Comparison of ENCODE assay signal across 15 mouse cellular contexts in the genomic region with DNA sequence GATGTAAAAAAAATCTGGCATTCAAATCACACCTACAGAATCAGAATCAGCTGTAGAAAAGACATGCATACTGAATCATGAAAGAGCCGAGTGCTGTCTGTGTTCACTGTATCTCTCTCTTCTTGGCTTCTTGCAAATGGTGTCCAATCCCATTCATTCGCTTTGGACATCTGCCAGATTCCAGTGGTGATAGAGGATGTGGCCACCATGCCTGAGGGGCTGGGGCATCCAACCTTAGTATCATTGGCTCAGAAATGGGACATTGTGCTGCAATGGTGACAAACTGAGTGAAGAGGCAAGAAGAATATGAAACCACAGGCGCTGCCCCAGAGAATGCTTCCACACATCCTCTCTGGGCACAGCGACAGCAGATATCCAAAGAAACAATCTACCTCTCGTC.
DNase-seq lines count a peak whose midpoint lies in the region.
"Had no signal": no experiment of that assay in that cellular context is flagged by ENCODE, and none has a peak within 500 bp of the region (broad histone marks: within the 10 kb centered on the region; RNA-seq: fewer than 3 reads in every experiment).

No protein-coding gene starts in this region.

- DNase-seq in cerebellum, postnatal 14 days = peak; percentile 2 to 7
- DNase-seq in cerebellum, postnatal 25 days = no peak
- peak; percentile 15 for DNase-seq in left cerebral cortex, postnatal 4 days
- no peak for DNase-seq in left cerebral cortex, adult 8-10 months (ENCODE audit: low spot score in 2 of 2)
- DNase-seq in retina, postnatal 1 day = peak; percentile 2
- no peak for DNase-seq in retina, embryonic 14.5 days (ENCODE audit: low spot score)
- DNase-seq in thymus, postnatal 14 days = no peak
- DNase-seq: adrenal gland, adult 2 months; adrenal gland, postnatal 25 days; cerebellum, adult 11 months; cerebellum, adult 9-11 months; forebrain, postnatal 0 days; gastrocnemius, postnatal 36 days; heart, adult 11 months; heart, postnatal 36 days had no signal

- intact Hi-C loops in left cerebral cortex, postnatal 4 days (cut with DNase I) = no loop called here

Comparison
In these comparisons a context has a peak if more than half of its experiments do, and no peak if none do; other contexts are left out.
1. DNase-seq: peak in cerebellum, postnatal 14 days (2 of 2), left cerebral cortex, postnatal 4 days (single experiment) and retina, postnatal 1 day (single experiment); none in cerebellum, postnatal 25 days (0 of 2), left cerebral cortex, adult 8-10 months (0 of 2), retina, embryonic 14.5 days (single experiment) and thymus, postnatal 14 days (single experiment).